Comparison of ENCODE assay signal across 13 mouse cellular contexts in the genomic region with DNA sequence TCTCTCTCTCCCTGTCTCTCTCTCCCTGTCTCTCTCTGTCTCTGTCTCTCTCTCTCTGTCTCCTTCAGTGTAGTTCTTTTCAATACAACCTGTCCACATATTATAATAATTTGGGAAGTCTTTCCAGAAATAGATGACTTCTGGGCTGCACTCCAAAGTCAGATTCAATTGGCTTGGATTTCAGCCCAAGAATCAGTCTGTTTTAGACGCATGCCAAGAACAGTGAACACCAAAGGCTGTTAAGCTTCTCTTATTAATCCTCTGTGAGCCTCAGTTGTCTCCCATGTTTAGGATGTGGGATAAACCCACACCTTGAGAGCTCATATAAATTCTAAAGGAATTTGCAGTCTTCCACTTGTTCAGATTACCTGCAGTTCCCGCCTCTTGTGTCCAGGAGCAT. TPM values are rescaled to one million over a fixed set of nuclear protein-coding genes. Genes with fewer than 3 reads are reported as not detected.
A peak's percentile ranks its signal among the peaks of the same experiment; 100 is the strongest.
DNase-seq lines count a peak whose midpoint lies in the region; ATAC-seq and TF ChIP-seq lines count a peak whose summit lies in the region.
"Had no signal": no experiment of that assay in that cellular context is flagged by ENCODE, and none has a peak within 500 bp of the region (broad histone marks: within the 10 kb centered on the region; RNA-seq: fewer than 3 reads in every experiment).

No protein-coding gene starts in this region.

- no peaks in the 10 kb centered on the region for H3K9me3 ChIP-seq in forebrain, postnatal 0 days (ENCODE audit: low read length)
- H3K9me3 ChIP-seq: liver, embryonic 15.5 days; neural tube, embryonic 13.5 days had no signal

- H3K4me3 ChIP-seq in forebrain, postnatal 0 days (ENCODE audit: low read depth, low read length), result no peak overlapping the region
- H3K4me3 ChIP-seq: liver, embryonic 15.5 days; neural tube, embryonic 13.5 days had no signal

- no peaks in the 10 kb centered on the region for H3K4me1 ChIP-seq in forebrain, postnatal 0 days (ENCODE audit: insufficient read depth)
- H3K4me1 ChIP-seq: liver, embryonic 15.5 days; neural tube, embryonic 13.5 days had no signal

- no peak for TF ChIP-seq CTCF in forebrain, postnatal 0 days (IDR thresholded peaks at IDR 0.05; ENCODE audit: low read depth)

- 43% methylated on average over 2 of the region's 2 CpGs for WGBS in forebrain, postnatal 0 days

- no peaks in the 10 kb centered on the region for H3K36me3 ChIP-seq in forebrain, postnatal 0 days (ENCODE audit: insufficient read depth)
- H3K36me3 ChIP-seq: liver, embryonic 15.5 days; neural tube, embryonic 13.5 days had no signal

- no peak overlapping the region for H3K4me2 ChIP-seq in forebrain, postnatal 0 days (ENCODE audit: low read depth)
- H3K4me2 ChIP-seq: liver, embryonic 15.5 days; midbrain, embryonic 11.5 days; neural tube, embryonic 13.5 days had no signal

- peak; percentile 12 for DNase-seq in heart, postnatal 4 days
- DNase-seq in heart, postnatal 25 days (ENCODE audit: low spot score), result no peak
- DNase-seq in Muller cell, postnatal 12 days (ENCODE audit: inconsistent ontology term), result peak; percentile 60
- peak; percentile 84 for DNase-seq in forebrain, postnatal 0 days
- DNase-seq in testis, postnatal 10 days (ENCODE audit: low spot score), result no peak
- no peak for DNase-seq in urinary bladder, adult 2 months (ENCODE audit: low spot score)
- DNase-seq: heart, adult 11 months; right cerebral cortex, postnatal 14 days had no signal

- intact Hi-C loops in heart, postnatal 25 days (cut with DNase I), result no loop called here

- no peaks in the 10 kb centered on the region for H3K27me3 ChIP-seq in forebrain, postnatal 0 days (ENCODE audit: insufficient read depth, low read length)
- H3K27me3 ChIP-seq: liver, embryonic 15.5 days; neural tube, embryonic 13.5 days had no signal

- H3K27ac ChIP-seq in forebrain, postnatal 0 days (ENCODE audit: low read depth, low read length), result no peak overlapping the region
- H3K27ac ChIP-seq: liver, embryonic 15.5 days; neural tube, embryonic 13.5 days; stomach, postnatal 0 days had no signal

- ATAC-seq in cerebellum, adult (ENCODE audit: insufficient number of reproducible peaks, low FRiP score, low TSS enrichment), result peak; percentile 85
- peak; percentile 72 for ATAC-seq in forebrain, postnatal 0 days

- no peak overlapping the region for H3K9ac ChIP-seq in forebrain, postnatal 0 days
- H3K9ac ChIP-seq: liver, embryonic 15.5 days; neural tube, embryonic 13.5 days had no signal

RNA-seq across cellular contexts. Expression of gene Bod1l, which starts 27.0 kb away (rescaled TPM):
- total RNA-seq in heart, postnatal 4 days (2021), result 10 to 100 TPM; 17.0 to 17.8 TPM
- 10 to 100 TPM; 17.4 to 18.1 TPM for total RNA-seq in heart, postnatal 25 days (2021)
- 16.5 and 23.5 TPM in 2 replicates for total RNA-seq in forebrain, postnatal 0 days (2014; rRNA removed)
- polyA plus RNA-seq in forebrain, postnatal 0 days (2015; fragmentation: Nextera tagmentation; extraction: Ambion mirVana), result 13.2 and 24.5 TPM in 2 replicates
- 9.9 and 11.8 TPM in 2 replicates for polyA plus RNA-seq in urinary bladder, adult 2 months (2012; rRNA removed)

Comparison
In these comparisons a context has a peak if more than half of its experiments do, and no peak if none do; other contexts are left out.
1. DNase-seq: peak in heart, postnatal 4 days (single experiment), Muller cell, postnatal 12 days (single experiment) and forebrain, postnatal 0 days (single experiment); none in heart, postnatal 25 days (single experiment), testis, postnatal 10 days (single experiment) and urinary bladder, adult 2 months (single experiment).